Mouse (Mus musculus) G1E (cell line): ENCODE measurements at regions not wholly inside any gene's neighbourhood (a gene's known extent, or its start where the extent isn't known, plus 50 kb on each side); places are given as distances from the start of the nearest gene placed in this dataset.

Experiments used
- CTCF ChIP-seq: IDR thresholded peaks from 2 replicates; pipeline ENCODE4 v1.5.1; 2012; ENCODE audit warnings: low read depth, low read length, inconsistent platforms, mixed read lengths
- TAL1 ChIP-seq: conservative IDR thresholded peaks from 2 replicates; pipeline ENCODE4 v1.6.1; 2012; ENCODE audit warnings: low read depth, low read length, inconsistent platforms, mixed read lengths

GRCm38 (mm10) chr11:89898516-89898915, 104.2 kb downstream of the Pctp start:
- TF ChIP-seq CTCF (no peak), TAL1 (no peak)
